Mouse (Mus musculus) embryonic facial prominence, embryonic 11.5 days (tissue): Measurements from ENCODE around the gene Slc43a3. TPM values are rescaled to one million over a fixed set of nuclear protein-coding genes. Genes with fewer than 3 reads are reported as not detected.

ENCODE experiments used
- ATAC-seq: fragments of 200-750 bp; cut with Nextera tagmentation; replicated peaks from 2 replicates; pipeline ENCODE4 v1.8.0; 2017; ENCODE audit warnings: low read depth; ENCODE audit not compliant: insufficient number of reproducible peaks, low FRiP score, low TSS enrichment
- DNase-seq: peaks from one replicate; pipeline ENCODE4 v3.0.0-alpha.2; 2015; ENCODE audit warnings: low spot score
- H3K27ac ChIP-seq: fragments of 300-500 bp; sonication (generic); replicated peaks from 2 replicates; pipeline ENCODE4 v1.5.1; 2014; ENCODE audit warnings: mild to moderate bottlenecking, low read depth, low read length, control low read depth
- H3K27me3 ChIP-seq: fragments of 300-500 bp; sonication (generic); 2 replicates; pipeline ENCODE4 v1.6.1; 2014; ENCODE audit warnings: mild to moderate bottlenecking, low read length, moderate library complexity, mixed read lengths; ENCODE audit not compliant: control insufficient read depth, insufficient read depth
- H3K36me3 ChIP-seq: fragments of 300-500 bp; sonication (generic); replicated peaks from 2 replicates; pipeline ENCODE4 v1.6.1; 2014; ENCODE audit warnings: low read depth, mild to moderate bottlenecking, low read length, moderate library complexity, mixed read lengths; ENCODE audit not compliant: control insufficient read depth, insufficient read depth
- H3K4me1 ChIP-seq: fragments of 300-500 bp; sonication (generic); 2 replicates; pipeline ENCODE4 v1.6.1; 2014; ENCODE audit warnings: low read length, mixed read lengths; ENCODE audit not compliant: control insufficient read depth, insufficient read depth
- H3K4me2 ChIP-seq: fragments of 300-500 bp; sonication (generic); 2 replicates; pipeline ENCODE4 v1.6.1; 2014; ENCODE audit warnings: low read depth, mild to moderate bottlenecking, control low read depth, low read length, moderate library complexity
- H3K4me3 ChIP-seq: fragments of 300-500 bp; sonication (generic); 2 replicates; pipeline ENCODE4 v1.5.1; 2014; ENCODE audit warnings: low read depth, low read length, control low read depth
- H3K9ac ChIP-seq: fragments of 300-500 bp; sonication (generic); replicated peaks from 2 replicates; pipeline ENCODE4 v1.6.1; 2014; ENCODE audit warnings: mild to moderate bottlenecking, control low read depth, low read length
- H3K9me3 ChIP-seq: fragments of 300-500 bp; sonication (generic); replicated peaks from 2 replicates; pipeline ENCODE4 v1.6.1; 2016; ENCODE audit warnings: mild to moderate bottlenecking, low read length, inconsistent platforms, mixed read lengths; ENCODE audit not compliant: control insufficient read depth
- WGBS: fragments of 180-500 bp; shearing (Covaris S2); extraction: QIAGEN DNeasy Blood & Tissue Kit; methylation state at CpG from one replicate; pipeline ENCODE4 v1.1.7; 2014; 5-methylcytosine and 5-hydroxymethylcytosine counted together
- polyA plus RNA-seq: library from polyadenylated mRNA; unstranded; fragments of >200 nt; fragmentation: Nextera tagmentation; extraction: Ambion mirVana; gene quantifications from 2 replicates; pipeline ENCODE4 v1.2.1, GENCODE M21; 2014

The Slc43a3 gene
- polyA plus RNA-seq, 1 experiment from 2014 or later = 37.2 TPM

DNA sequence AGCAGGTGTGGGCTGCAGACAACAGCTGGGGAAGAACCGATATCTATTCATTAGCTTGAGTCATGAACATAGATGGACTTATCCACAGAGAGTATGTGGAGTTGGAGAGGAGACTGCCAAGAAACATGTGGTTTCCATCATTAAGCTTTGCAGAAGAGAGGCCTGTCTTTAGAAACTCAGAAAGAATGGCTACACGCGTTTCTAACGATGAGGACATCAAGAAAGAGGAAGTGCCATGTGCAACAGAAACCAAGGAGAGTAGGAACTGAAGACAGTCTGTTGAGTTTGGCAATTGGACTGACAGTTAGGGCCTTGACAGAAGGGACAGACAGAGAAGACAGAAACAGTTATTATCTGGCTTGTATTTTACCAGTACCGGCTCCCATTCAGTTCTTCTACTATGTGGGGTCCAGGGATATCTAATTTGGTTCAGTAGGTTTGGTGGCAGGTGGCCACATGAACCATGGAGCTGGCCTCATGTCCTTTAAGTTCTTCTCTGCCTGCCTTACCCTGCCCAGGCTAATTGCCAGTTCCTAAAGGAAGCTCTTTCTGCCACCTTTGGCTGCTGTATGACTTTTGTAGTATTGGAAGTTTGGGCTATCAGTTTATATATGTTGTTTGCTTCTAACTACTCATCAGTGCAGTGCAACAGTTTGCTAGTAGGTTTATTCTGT lies 31.1 kb downstream of the Slc43a3 start:
- no peaks in the 10 kb centered on the region for H3K9me3 ChIP-seq
- ATAC-seq (no peak), DNase-seq (no peak)
- no peak overlapping the region for H3K9ac ChIP-seq
- H3K4me3 ChIP-seq = no peak overlapping the region
- WGBS = 84% methylated on average over 5 of the region's 5 CpGs
- no peak overlapping the region for H3K4me2 ChIP-seq
- no peaks in the 10 kb centered on the region for H3K36me3 ChIP-seq
- no peak overlapping the region for H3K27ac ChIP-seq
- H3K27me3 ChIP-seq = no peaks in the 10 kb centered on the region
- H3K4me1 ChIP-seq = no peaks in the 10 kb centered on the region

DNA sequence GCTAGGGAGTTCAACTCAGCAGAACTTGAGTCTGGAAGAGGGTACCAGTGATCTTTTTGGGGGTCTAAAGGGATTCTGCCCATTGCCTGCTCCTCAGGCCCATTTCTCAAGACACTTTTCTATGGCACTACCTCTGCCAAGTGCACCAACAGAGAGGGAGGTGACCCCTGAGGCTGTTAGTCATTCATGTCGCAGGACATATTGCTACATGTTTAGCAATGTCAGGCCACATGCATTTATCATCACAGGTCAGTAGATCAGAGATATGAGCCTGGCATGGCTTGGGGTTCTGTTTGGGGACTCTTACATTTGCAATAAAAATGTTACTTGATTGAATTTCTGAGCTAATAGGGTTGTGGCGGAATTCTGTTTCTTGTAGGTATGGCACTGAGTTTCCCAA lies 39.2 kb downstream of the Slc43a3 start:
- WGBS = 86% methylated on average over 2 of the region's 2 CpGs
- DNase-seq = no peak
- Histone ChIP-seq H3K27me3 (no peaks in the 10 kb centered on the region), H3K9me3 (no peaks in the 10 kb centered on the region), H3K4me3 (no peak overlapping the region), H3K4me2 (no peak overlapping the region), H3K4me1 (no peaks in the 10 kb centered on the region), H3K27ac (no peak overlapping the region), H3K36me3 (no peaks in the 10 kb centered on the region), H3K9ac (no peak overlapping the region)
- no peak for ATAC-seq

DNA sequence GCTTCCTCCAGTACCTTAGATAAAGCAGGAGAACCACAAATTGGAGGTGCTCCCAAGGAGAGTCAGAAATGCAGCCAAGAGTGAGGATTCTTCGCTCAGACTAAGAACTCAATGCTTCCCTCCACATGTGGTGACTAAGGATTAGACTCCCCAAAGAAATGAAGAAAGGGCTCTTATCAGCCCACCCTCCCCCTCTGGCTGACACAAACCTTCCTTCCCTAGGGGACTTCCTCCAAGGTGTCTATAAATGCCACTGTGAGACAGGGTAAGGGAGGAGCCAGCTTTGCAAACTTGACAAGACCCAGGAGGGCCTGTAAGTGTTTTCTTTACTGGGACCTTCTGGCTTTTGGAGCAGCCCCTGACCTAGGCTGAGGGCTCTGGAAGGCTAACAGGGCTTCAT lies 43.8 kb downstream of the Slc43a3 start, which contains the start of gene Prg2:
TSS of gene Prg2 (plus strand) at position 274 of the 400 bp plus-strand sequence.
- Histone ChIP-seq H3K27me3 (no peaks in the 10 kb centered on the region), H3K4me3 (no peak within 1 kb of the TSS), H3K27ac (no peak within 1 kb of the TSS), H3K9me3 (no peaks in the 10 kb centered on the region), H3K4me1 (no peaks in the 10 kb centered on the region), H3K36me3 (no peaks in the 10 kb centered on the region), H3K4me2 (no peak within 1 kb of the TSS), H3K9ac (no peak within 1 kb of the TSS)
- 33% methylated on average over 1 of the region's 1 CpGs for WGBS
- no peak for ATAC-seq
- no peak for DNase-seq

DNA sequence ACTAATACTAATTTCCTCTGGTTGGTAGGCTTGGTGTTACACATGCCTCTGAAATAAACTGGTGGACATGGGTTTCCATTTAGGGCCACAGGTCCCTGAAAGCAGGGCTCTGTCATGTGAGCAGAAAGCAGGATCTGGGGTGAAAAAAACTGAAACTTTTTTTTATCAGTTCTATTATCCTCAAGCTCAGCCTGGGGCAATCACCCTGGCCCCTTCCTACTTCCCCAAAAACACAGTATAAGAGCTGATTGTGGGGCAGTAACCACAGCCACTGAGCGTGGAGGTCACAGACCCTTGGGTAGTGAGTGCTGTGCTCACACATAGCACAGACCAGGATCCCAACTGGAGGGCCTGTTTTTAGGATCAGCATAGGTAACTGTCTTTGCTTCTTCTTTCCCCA lies 51.6 kb downstream of the Slc43a3 start, which contains the start of gene Prg3:
TSS of gene Prg3 (plus strand) at position 286 of the 400 bp plus-strand sequence.
- H3K4me2 ChIP-seq = no peak within 1 kb of the TSS
- no peaks in the 10 kb centered on the region for H3K36me3 ChIP-seq
- DNase-seq (no peak), ATAC-seq (no peak)
- H3K9me3 ChIP-seq = no peaks in the 10 kb centered on the region
- H3K9ac ChIP-seq = no peak within 1 kb of the TSS
- H3K4me3 ChIP-seq = no peak within 1 kb of the TSS
- no peaks in the 10 kb centered on the region for H3K4me1 ChIP-seq
- H3K27me3 ChIP-seq = no peaks in the 10 kb centered on the region
- WGBS = 80% methylated on average over 1 of the region's 1 CpGs
- no peak within 1 kb of the TSS for H3K27ac ChIP-seq

DNA sequence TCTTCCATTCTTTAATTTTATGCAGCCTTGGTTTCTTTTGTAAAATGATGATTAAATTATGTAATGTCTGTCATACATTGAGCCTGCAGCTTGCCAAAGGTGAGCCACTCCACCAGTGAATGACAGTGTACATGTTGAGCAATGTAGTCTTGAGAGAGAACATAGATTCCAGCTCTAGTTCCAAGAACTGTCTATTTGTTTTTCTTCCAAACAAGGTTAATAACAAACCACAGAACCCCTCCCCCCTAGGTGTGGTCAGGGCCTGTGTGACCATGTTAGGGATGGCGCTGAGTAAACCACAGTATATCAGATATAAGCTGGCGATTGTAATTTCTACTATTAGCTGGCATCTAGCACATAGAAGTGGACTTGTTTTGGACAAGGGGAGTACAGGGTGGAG lies 60.0 kb downstream of the Slc43a3 start:
- ATAC-seq (no peak), DNase-seq (no peak)
- Histone ChIP-seq H3K4me2 (no peak overlapping the region), H3K9ac (no peak overlapping the region), H3K27me3 (no peaks in the 10 kb centered on the region), H3K4me3 (no peak overlapping the region), H3K27ac (no peak overlapping the region), H3K4me1 (no peaks in the 10 kb centered on the region), H3K9me3 (no peaks in the 10 kb centered on the region), H3K36me3 (no peaks in the 10 kb centered on the region)
- WGBS = 93% methylated on average over 2 of the region's 2 CpGs

DNA sequence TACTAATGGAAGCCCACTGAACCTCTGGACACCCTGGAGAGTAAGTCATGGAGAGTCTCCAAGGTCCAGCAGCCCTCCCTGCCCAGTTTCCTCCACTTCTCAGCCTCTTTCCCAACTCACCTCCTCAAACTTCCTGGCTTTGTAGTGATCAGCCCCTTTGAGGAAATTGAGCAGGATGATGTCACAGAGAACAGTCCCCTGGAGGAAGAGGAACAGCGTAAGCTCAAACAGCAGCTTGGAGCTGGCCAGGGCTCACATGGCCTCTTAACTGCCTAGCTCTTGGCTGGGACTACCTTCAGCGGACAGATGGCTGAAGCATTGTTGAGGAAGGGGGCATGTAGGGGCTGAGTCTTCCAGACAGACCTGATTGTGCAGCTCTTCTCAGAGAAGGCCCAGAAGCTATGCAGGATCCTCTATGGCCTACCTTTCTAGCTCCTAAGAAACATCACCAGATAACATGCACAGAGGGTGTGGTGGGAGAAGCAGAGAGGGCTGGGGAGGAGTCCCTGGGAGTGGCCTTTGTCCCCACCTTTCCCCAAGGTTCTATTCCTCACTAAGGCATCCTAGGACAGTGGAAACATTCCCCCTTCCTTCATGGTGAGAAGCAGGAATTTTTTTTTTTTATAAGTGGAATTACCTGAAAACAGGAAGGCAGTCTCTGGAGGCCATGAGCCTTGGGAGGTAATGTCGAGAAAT lies 63.3 kb downstream of the Slc43a3 start:
- no peak overlapping the region for H3K27ac ChIP-seq
- no peak overlapping the region for H3K4me3 ChIP-seq
- no peaks in the 10 kb centered on the region for H3K27me3 ChIP-seq
- H3K9me3 ChIP-seq = no peaks in the 10 kb centered on the region
- 76% methylated on average over 3 of the region's 3 CpGs for WGBS
- H3K36me3 ChIP-seq = no peaks in the 10 kb centered on the region
- no peak for ATAC-seq
- no peak for DNase-seq
- H3K4me2 ChIP-seq = no peak overlapping the region
- H3K4me1 ChIP-seq = no peaks in the 10 kb centered on the region
- H3K9ac ChIP-seq = no peak overlapping the region

DNA sequence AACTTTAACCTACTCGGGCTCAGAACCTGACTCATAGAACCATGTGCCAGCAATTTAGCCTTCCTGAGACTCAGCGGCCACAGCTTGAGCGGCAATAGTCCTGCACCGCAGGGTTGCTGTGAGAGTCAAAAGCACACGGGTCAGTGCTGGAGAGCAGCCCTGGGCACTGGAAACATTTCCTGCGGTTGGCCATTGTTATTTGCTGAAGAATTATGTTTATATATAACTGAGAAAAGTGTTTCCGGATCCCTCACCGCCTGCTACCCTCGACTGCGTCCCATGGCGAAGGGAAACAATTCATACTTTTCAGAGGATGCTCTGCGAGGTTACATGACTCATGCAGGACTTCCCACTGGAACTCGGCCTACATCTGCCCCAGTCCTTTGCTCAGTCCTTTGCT lies 65.1 kb downstream of the Slc43a3 start:
- 72% methylated on average over 13 of the region's 13 CpGs for WGBS
- Histone ChIP-seq H3K36me3 (no peaks in the 10 kb centered on the region), H3K9ac (no peak overlapping the region), H3K27ac (no peak overlapping the region), H3K4me1 (no peaks in the 10 kb centered on the region), H3K4me3 (no peak overlapping the region), H3K27me3 (no peaks in the 10 kb centered on the region), H3K4me2 (no peak overlapping the region), H3K9me3 (no peaks in the 10 kb centered on the region)
- ATAC-seq (no peak), DNase-seq (no peak)

DNA sequence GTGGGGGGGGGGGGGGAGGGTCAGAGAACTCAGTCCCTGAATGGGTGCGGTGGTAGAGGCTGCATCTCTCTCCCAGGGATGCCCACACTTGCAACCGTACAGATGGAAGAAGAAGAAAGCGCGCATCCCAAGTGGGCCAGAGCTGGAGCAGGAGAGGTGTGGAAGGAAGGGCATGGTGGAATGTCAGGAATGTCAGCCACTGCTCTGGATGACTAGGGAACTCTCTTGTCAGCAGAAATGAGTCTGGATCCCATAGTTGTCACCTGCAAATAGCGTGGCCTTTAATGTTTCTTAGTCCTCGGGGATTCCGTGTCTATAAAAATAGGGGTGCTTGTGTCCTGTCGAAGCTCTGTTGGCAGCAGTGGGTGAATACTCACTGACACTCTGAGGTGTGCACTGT lies 66.2 kb downstream of the Slc43a3 start:
- H3K36me3 ChIP-seq = no peaks in the 10 kb centered on the region
- H3K27ac ChIP-seq = no peak overlapping the region
- H3K4me3 ChIP-seq = no peak overlapping the region
- 77% methylated on average over 8 of the region's 8 CpGs for WGBS
- ATAC-seq (no peak), DNase-seq (no peak)
- H3K27me3 ChIP-seq = no peaks in the 10 kb centered on the region
- H3K4me1 ChIP-seq = no peaks in the 10 kb centered on the region
- H3K9ac ChIP-seq = no peak overlapping the region
- H3K9me3 ChIP-seq = no peaks in the 10 kb centered on the region
- H3K4me2 ChIP-seq = no peak overlapping the region
